Mouse (Mus musculus) hindbrain, embryonic 14.5 days (tissue): Measurements from ENCODE around the gene Rnf150. TPM values are rescaled to one million over a fixed set of nuclear protein-coding genes. Genes with fewer than 3 reads are reported as not detected.

Experiments used
- ATAC-seq: fragments of 200-750 bp; cut with Nextera tagmentation; 2 replicates; pipeline ENCODE4 v1.8.0; 2017; ENCODE audit warnings: moderate number of reproducible peaks, mild to moderate bottlenecking, moderate TSS enrichment, moderate library complexity; ENCODE audit not compliant: low FRiP score
- DNase-seq: peaks from one replicate; pipeline ENCODE4 v3.0.0-alpha.2; 2015; ENCODE audit warnings: low spot score
- H3K27ac ChIP-seq: fragments of 300-500 bp; sonication (generic); 2 replicates; pipeline ENCODE4 v1.5.1; 2014; ENCODE audit warnings: mild to moderate bottlenecking, moderate library complexity
- H3K27me3 ChIP-seq: fragments of 300-500 bp; sonication (generic); 2 replicates; pipeline ENCODE4 v1.6.1; 2014; ENCODE audit warnings: mild to moderate bottlenecking, low read length, mixed read lengths; ENCODE audit not compliant: control insufficient read depth, insufficient read depth
- H3K36me3 ChIP-seq: fragments of 300-500 bp; sonication (generic); replicated peaks from 2 replicates; pipeline ENCODE4 v1.6.1; 2014; ENCODE audit not compliant: control insufficient read depth, insufficient read depth
- H3K4me1 ChIP-seq: fragments of 300-500 bp; sonication (generic); replicated peaks from 2 replicates; pipeline ENCODE4 v1.6.1; 2014; ENCODE audit warnings: antibody characterized with exemption, low read length, mixed read lengths; ENCODE audit not compliant: control insufficient read depth, insufficient read depth
- H3K4me2 ChIP-seq: fragments of 300-500 bp; sonication (generic); replicated peaks from 2 replicates; pipeline ENCODE4 v1.6.1; 2014; ENCODE audit warnings: mild to moderate bottlenecking, moderate library complexity
- H3K4me3 ChIP-seq: fragments of 300-500 bp; sonication (generic); replicated peaks from 2 replicates; pipeline ENCODE4 v1.5.1; 2014; ENCODE audit warnings: mild to moderate bottlenecking, low read length
- H3K9ac ChIP-seq: fragments of 300-500 bp; sonication (generic); 2 replicates; pipeline ENCODE4 v1.6.1; 2014
- H3K9me3 ChIP-seq: fragments of 300-500 bp; sonication (generic); 2 replicates; pipeline ENCODE4 v1.6.1; 2016; ENCODE audit warnings: low read length; ENCODE audit not compliant: control insufficient read depth
- WGBS: fragments of 180-500 bp; shearing (Covaris S2); extraction: QIAGEN DNeasy Blood & Tissue Kit; methylation state at CpG from one replicate; pipeline ENCODE4 v1.1.7; 2014; 5-methylcytosine and 5-hydroxymethylcytosine counted together
- polyA plus RNA-seq: library from polyadenylated mRNA; unstranded; fragments of >200 nt; fragmentation: Nextera tagmentation; extraction: Ambion mirVana; gene quantifications from 2 replicates; pipeline ENCODE4 v1.2.1, GENCODE M21; 2014

The Rnf150 gene
- polyA plus RNA-seq, 1 experiment from 2014 or later = 2.3 TPM

GRCm38 (mm10) chr8:82920124-82920523 lies 57.0 kb downstream of the Rnf150 start:
- no peak for DNase-seq

GRCm38 (mm10) chr8:82925286-82925685 lies 62.1 kb downstream of the Rnf150 start:
- no peak for ATAC-seq

More at GRCm38 (mm10) chr8:82920124-82920523, 57.0 kb downstream of the Rnf150 start:
- no peaks in the 10 kb centered on the region for H3K36me3 ChIP-seq
- WGBS = 43% methylated on average over 4 of the region's 4 CpGs
- no peak overlapping the region for H3K27ac ChIP-seq
- H3K4me1 ChIP-seq = no peaks in the 10 kb centered on the region
- no peaks in the 10 kb centered on the region for H3K27me3 ChIP-seq
- no peak overlapping the region for H3K4me2 ChIP-seq
- H3K9me3 ChIP-seq = no peaks in the 10 kb centered on the region
- no peak overlapping the region for H3K9ac ChIP-seq
- ATAC-seq = no peak
- no peak overlapping the region for H3K4me3 ChIP-seq

GRCm38 (mm10) chr8:82926518-82926917 lies 63.4 kb downstream of the Rnf150 start:
- no peak overlapping the region for H3K4me3 ChIP-seq

More at GRCm38 (mm10) chr8:82925286-82925685, 62.1 kb downstream of the Rnf150 start:
- H3K9ac ChIP-seq = no peak overlapping the region
- H3K4me1 ChIP-seq = no peaks in the 10 kb centered on the region
- no peak overlapping the region for H3K4me3 ChIP-seq
- DNase-seq = no peak
- no peaks in the 10 kb centered on the region for H3K9me3 ChIP-seq
- H3K4me2 ChIP-seq = no peak overlapping the region
- no peaks in the 10 kb centered on the region for H3K27me3 ChIP-seq
- H3K27ac ChIP-seq = no peak overlapping the region
- 90% methylated on average over 3 of the region's 3 CpGs for WGBS
- H3K36me3 ChIP-seq = no peaks in the 10 kb centered on the region

GRCm38 (mm10) chr8:82931554-82931953 lies 68.4 kb downstream of the Rnf150 start:
- H3K27ac ChIP-seq = no peak overlapping the region
- ATAC-seq (no peak), DNase-seq (no peak)
- no peaks in the 10 kb centered on the region for H3K36me3 ChIP-seq
- H3K4me3 ChIP-seq = no peak overlapping the region
- no peaks in the 10 kb centered on the region for H3K9me3 ChIP-seq
- no peaks in the 10 kb centered on the region for H3K4me1 ChIP-seq
- no peak overlapping the region for H3K9ac ChIP-seq
- no peak overlapping the region for H3K4me2 ChIP-seq
- WGBS = 96% methylated on average over 7 of the region's 7 CpGs
- no peaks in the 10 kb centered on the region for H3K27me3 ChIP-seq

More at GRCm38 (mm10) chr8:82926518-82926917, 63.4 kb downstream of the Rnf150 start:
- ATAC-seq (no peak), DNase-seq (no peak)
- no peaks in the 10 kb centered on the region for H3K4me1 ChIP-seq
- H3K27ac ChIP-seq = no peak overlapping the region
- no peaks in the 10 kb centered on the region for H3K36me3 ChIP-seq
- WGBS = 89% methylated on average over 5 of the region's 5 CpGs
- H3K4me2 ChIP-seq = no peak overlapping the region
- H3K27me3 ChIP-seq = no peaks in the 10 kb centered on the region
- no peaks in the 10 kb centered on the region for H3K9me3 ChIP-seq
- H3K9ac ChIP-seq = no peak overlapping the region

GRCm38 (mm10) chr8:82936162-82936561 lies 73.0 kb downstream of the Rnf150 start:
- ATAC-seq = no peak
- WGBS = 84% methylated on average over 7 of the region's 7 CpGs
- Histone ChIP-seq H3K4me1 (0 out of 2 replicates have a peak, but pooled peaks cover 5% of the 10 kb centered on the region), H3K4me2 (no peak overlapping the region), H3K9ac (no peak overlapping the region), H3K9me3 (no peaks in the 10 kb centered on the region), H3K4me3 (no peak overlapping the region), H3K27ac (no peak overlapping the region), H3K27me3 (no peaks in the 10 kb centered on the region), H3K36me3 (no peaks in the 10 kb centered on the region)
- no peak for DNase-seq

GRCm38 (mm10) chr8:82936866-82937265 lies 73.7 kb downstream of the Rnf150 start:
- WGBS = 71% methylated on average over 4 of the region's 4 CpGs
- Histone ChIP-seq H3K27me3 (no peaks in the 10 kb centered on the region), H3K27ac (no peak overlapping the region), H3K4me2 (no peak overlapping the region), H3K36me3 (no peaks in the 10 kb centered on the region), H3K4me1 (0 out of 2 replicates have a peak, but pooled peaks cover 5% of the 10 kb centered on the region), H3K9ac (no peak overlapping the region), H3K4me3 (no peak overlapping the region), H3K9me3 (no peaks in the 10 kb centered on the region)
- DNase-seq = no peak
- no peak for ATAC-seq

GRCm38 (mm10) chr8:82939912-82940311 lies 76.8 kb downstream of the Rnf150 start:
- H3K4me2 ChIP-seq = no peak overlapping the region
- H3K27ac ChIP-seq = no peak overlapping the region
- 49% methylated on average over 6 of the region's 6 CpGs for WGBS
- peaks cover 12% of the 10 kb centered on the region for H3K4me1 ChIP-seq
- DNase-seq (no peak), ATAC-seq (no peak)
- no peaks in the 10 kb centered on the region for H3K36me3 ChIP-seq
- H3K9ac ChIP-seq = no peak overlapping the region
- no peaks in the 10 kb centered on the region for H3K9me3 ChIP-seq
- no peak overlapping the region for H3K4me3 ChIP-seq
- H3K27me3 ChIP-seq = no peaks in the 10 kb centered on the region

- peak; percentile 80 for ATAC-seq
- H3K4me3 ChIP-seq = no peak overlapping the region
Observed at GRCm38 (mm10) chr8:82943223-82944006, 80.3 kb downstream of the Rnf150 start.

GRCm38 (mm10) chr8:82945867-82946266 lies 82.7 kb downstream of the Rnf150 start:
- Histone ChIP-seq H3K4me3 (no peak overlapping the region), H3K9ac (no peak overlapping the region), H3K27ac (no peak overlapping the region), H3K27me3 (no peaks in the 10 kb centered on the region), H3K4me1 (peaks cover 9% of the 10 kb centered on the region), H3K4me2 (no peak overlapping the region), H3K36me3 (no peaks in the 10 kb centered on the region), H3K9me3 (no peaks in the 10 kb centered on the region)
- DNase-seq (no peak), ATAC-seq (no peak)
- WGBS = 87% methylated on average over 3 of the region's 3 CpGs

More at GRCm38 (mm10) chr8:82943223-82944006, 80.3 kb downstream of the Rnf150 start:
- H3K27me3 ChIP-seq = no peaks in the 10 kb centered on the region
- 0 out of 2 replicates have a peak overlapping the region, but pooled peaks have one; percentile 7 for H3K27ac ChIP-seq
- 32% methylated on average over 6 of the region's 6 CpGs for WGBS
- no peaks in the 10 kb centered on the region for H3K9me3 ChIP-seq
- no peaks in the 10 kb centered on the region for H3K36me3 ChIP-seq
- DNase-seq = peak; percentile 53
- no peak overlapping the region for H3K4me2 ChIP-seq
- H3K9ac ChIP-seq = no peak overlapping the region
- H3K4me1 ChIP-seq = peaks cover 13% of the 10 kb centered on the region
